Mouse (Mus musculus): ENCODE measurements around the gene Mrln.

Gene Mrln

DNA sequence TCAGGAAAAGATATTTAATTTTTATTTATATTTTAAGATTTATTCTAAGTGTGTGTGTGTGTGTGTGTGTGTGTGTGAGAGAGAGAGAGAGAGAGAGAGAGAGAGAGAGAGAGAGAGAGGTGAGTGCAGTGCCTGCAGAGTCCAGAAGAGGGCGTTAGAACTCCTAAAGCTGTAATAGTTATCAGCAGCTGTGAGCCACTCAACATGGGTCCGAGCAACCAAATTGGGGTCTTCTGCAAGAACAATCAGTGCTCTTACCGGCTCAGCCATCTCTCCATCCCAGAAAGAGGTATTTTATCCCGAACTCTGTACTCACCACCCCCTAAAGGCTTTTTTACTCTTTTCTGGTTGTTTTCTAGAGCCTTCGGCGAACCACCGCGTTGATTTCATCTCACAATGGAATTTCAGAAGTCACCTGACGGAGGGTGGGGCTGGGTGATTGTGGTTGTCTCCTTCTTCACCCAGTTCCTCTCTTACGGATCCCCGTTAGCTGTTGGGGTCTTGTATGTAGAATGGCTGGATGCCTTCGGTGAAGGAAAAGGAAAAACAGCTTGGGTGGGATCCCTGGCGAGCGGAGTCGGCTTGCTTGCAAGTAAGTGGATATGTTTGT lies 51.2 kb downstream of the Mrln start:
- no peak for DNase-seq (ENCODE audit: low spot score in 2 of 2)

- no peak for DNase-seq (ENCODE audit: low spot score in 2 of 2)
Measured at GRCm38 (mm10) chr10:70257029-70257428, 52.6 kb downstream of the Mrln start.

GRCm38 (mm10) chr10:70260904-70261303 lies 56.4 kb downstream of the Mrln start:
- no peak for DNase-seq (ENCODE audit: low spot score in 2 of 2)

- no peak for DNase-seq (ENCODE audit: low spot score in 2 of 2)
Measured at GRCm38 (mm10) chr10:70262051-70262450, 57.6 kb downstream of the Mrln start.

DNA sequence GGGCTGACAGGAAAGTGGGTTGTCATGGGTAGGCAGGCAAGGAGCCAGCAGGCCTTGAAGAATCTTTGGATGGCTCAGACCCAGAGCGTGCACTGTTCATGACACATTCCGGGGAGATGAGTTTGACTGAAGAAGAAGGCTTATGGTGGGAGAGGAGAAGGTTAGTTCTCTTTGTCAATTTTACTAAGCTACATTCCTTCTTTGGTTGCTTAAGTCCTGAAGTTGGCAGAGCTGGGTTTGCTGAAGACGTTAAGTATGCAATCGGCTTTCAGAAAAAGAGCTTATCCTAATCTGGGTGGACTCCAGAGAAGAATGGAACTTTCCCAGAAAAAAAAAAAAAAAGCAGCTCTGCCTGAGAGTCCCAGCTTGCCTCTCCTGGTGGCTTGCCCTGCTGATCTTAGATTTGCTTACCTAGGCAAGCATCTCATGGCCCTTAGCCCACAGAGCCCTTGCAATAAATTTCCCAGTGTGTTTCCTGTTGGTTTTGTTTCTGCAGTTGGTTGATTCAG lies 59.3 kb downstream of the Mrln start:
- no peak for DNase-seq (ENCODE audit: low spot score in 2 of 2)

DNA sequence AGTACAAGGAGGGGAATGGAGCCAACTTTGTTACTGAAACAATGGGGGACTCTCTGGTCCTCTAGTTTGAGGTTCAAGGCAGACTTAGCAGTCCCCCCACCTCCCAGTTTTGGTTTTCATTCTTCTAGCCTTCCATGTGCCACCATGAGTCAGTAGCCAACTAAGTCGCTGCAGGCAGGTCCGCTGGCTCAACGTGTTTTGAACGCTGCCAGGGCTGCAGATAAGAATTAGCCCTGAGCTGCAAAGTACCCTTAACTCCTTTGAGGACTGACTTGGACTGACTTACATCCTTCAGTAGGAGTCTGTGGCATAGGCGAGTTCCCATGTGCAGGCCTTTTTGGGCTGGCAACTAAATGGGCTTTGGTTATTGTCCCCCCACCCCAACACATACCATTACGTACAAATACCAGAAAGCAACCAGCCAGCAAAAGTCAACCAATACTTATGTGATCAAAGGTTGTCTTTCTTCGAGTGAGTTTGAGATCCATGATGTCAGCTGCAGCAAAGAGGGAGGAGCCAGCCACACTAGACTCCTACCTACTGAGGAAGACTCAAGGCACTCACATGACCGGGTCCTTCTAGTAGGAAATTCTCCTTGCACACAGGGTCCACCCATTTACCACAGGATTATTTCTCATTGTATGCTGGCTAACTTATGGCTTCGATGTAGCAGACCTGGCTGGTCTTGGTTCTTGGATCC lies 60.0 kb downstream of the Mrln start:
- DNase-seq (ENCODE audit: low spot score in 2 of 2), result no peak

DNA sequence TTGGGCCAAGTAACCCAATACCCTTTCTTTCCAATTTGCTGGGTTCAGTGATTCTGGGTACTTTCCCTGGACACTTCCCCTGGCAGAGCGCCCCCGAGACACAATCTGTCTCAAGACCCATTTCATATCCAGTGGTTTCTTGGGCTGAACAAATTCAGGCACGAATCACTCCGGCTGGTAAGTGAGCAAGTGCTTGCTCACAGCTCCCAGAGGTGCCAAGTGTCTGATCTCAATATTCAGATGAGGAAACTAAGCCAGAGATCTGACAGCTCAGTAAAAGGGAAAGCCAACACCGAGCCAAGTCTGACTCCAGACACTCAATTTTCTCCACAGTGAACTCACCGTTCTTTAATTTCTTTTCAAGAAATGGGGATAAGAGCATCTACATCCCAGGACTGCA lies 62.0 kb downstream of the Mrln start:
- DNase-seq (ENCODE audit: low spot score in 2 of 2), result no peak

- no peak for DNase-seq (ENCODE audit: low spot score in 2 of 2)
Measured at GRCm38 (mm10) chr10:70268581-70269446, 64.3 kb downstream of the Mrln start.
